Mouse (Mus musculus) adipose tissue, adult 10 weeks (tissue): ENCODE data around the gene Tesmin. TPM values are rescaled to one million over a fixed set of nuclear protein-coding genes. Genes with fewer than 3 reads are reported as not detected.

Source experiments
- polyA plus RNA-seq: library from polyadenylated mRNA; stranded (reverse); fragments of 350-450 nt; fragmentation: Illumina TruSeq; extraction: RNeasy Lipid Tissue Mini Kit (QIAGEN cat#74804); gene quantifications from one replicate; pipeline ENCODE4 v1.2.3, GENCODE M21; 2014; ENCODE audit warnings: low read depth, low replicate concordance

Gene Tesmin
- 2.8 TPM for polyA plus RNA-seq

GRCm38 (mm10) chr19:3388629-3389057, at the start of gene Tesmin:
Gene Tesmin (plus strand): TSS chr19:3388857.

GRCm38 (mm10) chr19:3414268-3414733, 25.6 kb downstream of the Tesmin start, which contains the start of gene Gal:
Gene Gal (minus strand): TSS chr19:3414544.

Other genes with a start within 250 kb of the Tesmin start
- 43.8 TPM for gene Mrpl21, start 106.0 kb upstream of the Tesmin start, polyA plus RNA-seq
- gene Ighmbp2, start 105.8 kb upstream of the Tesmin start, polyA plus RNA-seq, result 3.5 TPM
- 83.1 TPM for gene Cpt1a, start 66.5 kb upstream of the Tesmin start, polyA plus RNA-seq
- not detected for gene Gal, start 25.7 kb downstream of the Tesmin start, polyA plus RNA-seq
- 47.0 TPM for gene Ppp6r3, start 186.9 kb downstream of the Tesmin start, polyA plus RNA-seq